Mouse (Mus musculus) frontal cortex, postnatal 14 days (tissue): ENCODE data around the gene Olfr828.
A peak's percentile ranks its signal among the peaks of the same experiment; 100 is the strongest.

Experiments
- DNase-seq, 2 experiments: peaks; one replicate each; pipeline ENCODE4 v3.0.0; 2022; ENCODE audit warnings: low spot score in 2 of 2

The Olfr828 gene

DNA sequence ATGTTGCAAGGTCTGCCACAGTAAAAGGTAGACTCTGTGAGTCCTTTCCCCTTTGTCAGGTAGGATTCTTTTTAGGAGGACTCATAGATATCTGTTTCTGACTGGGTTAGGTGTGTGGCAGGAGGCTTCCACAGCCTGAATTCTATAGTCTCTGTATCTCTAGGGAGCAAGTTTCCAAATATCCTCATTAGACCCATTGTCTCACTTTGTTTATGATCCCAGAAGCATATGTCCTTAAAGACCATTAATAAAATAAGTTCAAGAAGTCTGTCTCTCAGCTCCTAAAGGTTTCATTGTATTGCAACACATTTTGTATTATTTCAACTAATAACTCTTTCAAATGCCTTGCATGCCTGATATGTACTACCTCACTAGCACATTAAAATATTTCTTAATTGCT, at the start of gene Olfr828:
Gene Olfr828 (minus strand): TSS at position 101 of the 400 bp plus-strand sequence.
- DNase-seq: no peak

DNA sequence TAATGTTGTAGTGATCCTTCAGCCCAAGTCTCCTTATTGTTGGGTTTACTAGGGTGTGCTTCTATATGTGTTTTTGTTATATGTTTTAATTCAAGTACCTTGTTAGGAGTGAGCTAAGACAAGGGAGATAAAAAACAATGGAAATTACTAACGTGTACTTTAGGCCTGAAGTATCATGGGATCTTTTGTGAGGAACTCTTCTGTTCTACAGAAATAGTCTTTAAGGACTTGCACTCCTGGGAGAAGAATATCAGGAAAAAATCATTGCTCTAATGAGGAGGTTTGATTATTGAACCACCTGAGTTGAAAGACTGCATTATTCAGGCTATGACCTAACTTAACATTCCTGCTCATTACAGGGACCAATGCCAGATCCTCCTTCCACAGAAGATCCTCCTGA, 35.3 kb upstream of the Olfr828 start, which contains the start of gene Olfr829:
Gene Olfr829 (plus strand): TSS at position 301 of the 400 bp plus-strand sequence.
- DNase-seq: no peak

DNA sequence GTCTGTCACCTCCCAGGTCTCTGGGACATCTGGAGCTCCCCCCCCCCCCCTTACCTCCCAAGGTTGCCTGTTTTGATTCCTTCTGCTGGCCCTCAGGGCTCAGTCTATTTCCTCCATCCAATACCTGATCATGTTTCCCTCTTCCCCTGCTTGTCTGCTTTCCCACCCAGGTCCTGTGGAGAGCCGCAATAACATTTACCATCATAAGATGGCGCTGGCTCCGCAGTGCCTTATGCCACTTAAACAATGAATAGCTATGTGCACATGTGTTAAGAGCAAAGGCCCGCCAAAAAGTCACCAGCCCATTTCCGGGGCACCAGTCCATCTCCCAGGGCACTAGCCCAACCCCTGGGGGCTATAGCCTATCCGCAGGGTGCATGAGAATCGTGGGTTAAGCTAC, 34.0 kb downstream of the Olfr828 start:
- no peak for DNase-seq

DNA sequence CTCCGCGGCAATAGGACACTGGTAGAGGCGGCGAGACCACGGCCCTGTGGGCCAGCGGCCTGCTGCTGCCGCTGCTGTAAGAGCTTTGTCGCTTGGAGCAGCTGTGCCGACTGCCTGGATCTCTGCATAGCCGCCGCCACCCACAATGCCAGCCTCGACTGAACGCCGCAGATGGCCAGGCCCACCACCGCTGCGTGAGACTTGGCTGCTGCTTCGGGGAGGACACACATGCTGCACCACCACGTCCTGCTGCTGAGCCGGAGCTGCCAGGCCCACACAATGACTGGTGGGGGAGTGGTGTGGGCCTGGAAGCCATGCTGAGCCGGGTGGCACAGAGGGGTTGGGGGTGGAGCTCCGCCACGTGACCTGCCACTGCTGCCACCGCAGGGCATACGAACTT, 39.9 kb downstream of the Olfr828 start:
- peak; percentile 4 to 5 for DNase-seq

DNA sequence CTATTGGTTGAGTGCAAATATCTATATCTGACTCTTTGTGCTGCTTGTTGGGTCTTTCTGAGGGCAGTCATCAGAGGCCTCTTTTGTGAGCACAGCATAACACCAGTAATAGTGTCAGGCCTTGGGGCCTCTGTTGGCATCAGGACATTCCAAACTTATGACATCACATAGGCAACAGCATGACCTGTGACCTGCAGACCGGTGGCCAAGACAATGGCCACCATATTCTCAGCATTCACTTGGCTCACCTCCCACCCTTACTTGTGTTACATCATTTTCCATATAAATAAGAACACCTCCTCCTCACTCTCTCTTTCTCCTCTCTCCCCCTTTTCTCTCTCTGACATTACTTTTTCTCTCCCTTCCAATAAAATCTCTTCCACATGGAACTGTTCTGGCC, 40.3 kb downstream of the Olfr828 start:
- DNase-seq: no peak
